Mouse (Mus musculus) embryonic fibroblast, embryonic 13.5 days (primary cell): ENCODE results near the gene Masp1.

ENCODE experiments used
- CTCF ChIP-seq: IDR thresholded peaks from 2 replicates; pipeline ENCODE4 v1.5.1; 2011; ENCODE audit warnings: mild to moderate bottlenecking, control low read depth, low read length, moderate library complexity, borderline replicate concordance; ENCODE audit not compliant: insufficient read depth
- POLR2A ChIP-seq: IDR thresholded peaks from 2 replicates; pipeline ENCODE4 v1.6.1; 2011; ENCODE audit warnings: low read depth, mild to moderate bottlenecking, control low read depth, low read length, moderate library complexity

- TF ChIP-seq POLR2A: no peak
- no peak for TF ChIP-seq CTCF
Measured at GRCm38 (mm10) chr16:23518567-23519369, 1.8 kb downstream of the Masp1 start.
